Mouse (Mus musculus) testis, postnatal 14 days (tissue): ENCODE data around the gene Zc3h14.

ENCODE experiments used
- DNase-seq: peaks from one replicate; pipeline ENCODE4 v3.0.0; 2021; ENCODE audit warnings: low spot score

Zc3h14 gene

GRCm38 (mm10) chr12:98737801-98738350, 8.9 kb upstream of the Zc3h14 start:
- DNase-seq = peak; percentile 19

DNA sequence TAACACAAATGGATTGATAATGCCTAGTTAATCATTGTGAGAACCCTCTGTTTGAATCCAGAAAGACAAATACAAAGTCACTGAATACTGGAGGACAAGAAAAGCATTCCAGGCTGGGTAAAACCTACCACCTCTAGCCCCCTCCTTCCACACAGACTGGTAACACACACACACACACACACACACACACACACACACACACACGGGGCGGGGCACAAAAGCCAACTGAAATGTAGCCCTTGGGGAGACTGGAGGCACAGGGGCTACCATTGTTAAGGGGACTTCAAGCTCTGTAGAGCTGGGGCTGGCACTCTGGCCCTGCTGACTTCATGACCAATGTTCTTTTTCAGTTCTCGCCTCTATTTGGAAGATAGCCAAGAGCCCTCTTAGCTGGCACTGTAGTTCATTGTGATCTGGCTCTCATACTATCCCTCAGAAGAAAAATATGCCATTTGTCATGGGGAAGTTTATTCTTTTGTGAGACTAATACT, 5.7 kb upstream of the Zc3h14 start:
- DNase-seq = no peak

- DNase-seq = no peak
Observed at GRCm38 (mm10) chr12:98745626-98746025, 1.1 kb upstream of the Zc3h14 start.

GRCm38 (mm10) chr12:98746131-98746530, 633 bp upstream of the Zc3h14 start:
- peak; percentile 51 for DNase-seq

GRCm38 (mm10) chr12:98747380-98747753, 603 bp downstream of the Zc3h14 start:
- peak; percentile 25 for DNase-seq

GRCm38 (mm10) chr12:98757636-98758035, 10.9 kb downstream of the Zc3h14 start:
- no peak for DNase-seq

DNA sequence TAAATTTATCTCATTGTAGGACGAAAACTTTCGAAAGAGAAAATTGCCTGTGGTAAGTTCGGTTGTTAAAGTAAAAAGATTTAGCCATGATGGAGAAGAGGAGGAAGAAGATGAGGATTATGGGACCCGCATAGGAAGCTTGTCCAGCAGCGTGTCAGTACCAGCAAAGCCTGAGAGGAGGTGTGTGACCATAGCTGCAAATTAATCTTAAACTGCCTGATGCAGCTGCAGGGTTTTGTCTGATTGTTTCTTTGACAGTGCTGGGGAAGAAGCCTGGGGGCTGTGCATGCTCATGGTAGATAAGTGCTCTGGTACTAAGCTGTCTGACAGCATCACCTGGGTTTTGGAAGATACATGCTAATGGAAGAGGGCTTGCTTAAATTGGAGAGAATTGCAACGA, 12.9 kb downstream of the Zc3h14 start:
- DNase-seq = no peak

GRCm38 (mm10) chr12:98766241-98766640, 19.5 kb downstream of the Zc3h14 start:
- no peak for DNase-seq

DNA sequence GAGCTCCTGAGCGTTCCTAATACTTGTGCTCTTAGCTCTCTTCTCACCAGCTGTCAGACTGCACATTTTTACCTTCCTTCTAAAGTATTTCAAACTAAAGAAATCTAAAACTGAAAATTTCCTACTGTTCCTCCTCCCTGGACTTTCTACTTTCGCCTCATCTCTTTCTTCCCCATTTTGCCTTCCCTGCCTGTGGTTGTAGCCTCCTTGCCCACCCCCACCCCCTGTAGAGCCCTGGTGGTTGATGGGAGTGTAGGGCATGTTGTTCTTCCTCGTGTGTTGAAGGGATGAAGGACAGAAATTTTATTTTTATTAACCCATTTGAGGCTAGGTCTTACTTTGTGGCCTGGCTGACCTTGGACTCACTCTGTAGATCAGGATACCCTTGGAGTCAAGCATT, 30.7 kb downstream of the Zc3h14 start:
- DNase-seq = no peak

DNA sequence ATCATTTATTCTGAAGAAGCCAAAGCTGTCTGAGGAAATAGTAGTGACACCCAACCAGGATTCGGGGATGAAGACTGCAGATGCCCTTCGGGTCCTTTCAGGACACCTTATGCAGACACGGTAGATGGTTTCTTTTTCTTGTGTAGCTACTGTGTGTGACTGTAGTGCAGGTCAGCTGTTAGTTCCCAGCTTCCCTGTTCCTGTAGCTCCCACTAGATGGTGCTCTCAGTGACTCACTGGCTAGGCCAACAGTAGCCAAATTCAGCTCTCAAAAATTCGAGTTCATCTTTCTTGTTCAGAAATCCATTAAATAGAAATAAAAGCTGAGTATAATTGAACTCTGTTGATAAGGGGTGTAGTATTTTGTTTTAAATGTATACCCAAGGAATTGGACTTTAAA, 32.4 kb downstream of the Zc3h14 start:
- no peak for DNase-seq

DNA sequence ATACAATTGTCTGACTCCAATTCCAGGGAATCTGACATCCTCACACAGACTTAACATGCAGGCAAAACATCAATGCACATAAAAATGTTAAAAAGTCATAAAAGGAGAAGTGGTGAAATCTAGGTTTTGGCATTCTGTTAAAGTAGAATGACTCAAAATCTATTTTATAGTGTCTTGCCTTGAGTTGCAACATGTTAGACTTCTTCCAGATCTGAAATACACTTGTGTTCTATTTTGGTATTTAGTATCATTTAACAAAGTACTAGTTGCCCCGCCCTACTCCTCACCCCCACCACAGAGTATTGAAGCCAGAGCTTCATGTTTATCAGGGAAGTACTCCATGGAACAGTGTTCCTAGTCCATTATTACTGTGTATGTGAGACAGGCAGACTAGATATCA, 37.5 kb downstream of the Zc3h14 start:
- no peak for DNase-seq

GRCm38 (mm10) chr12:98795731-98796318, 49.1 kb downstream of the Zc3h14 start:
- DNase-seq = no peak

DNA sequence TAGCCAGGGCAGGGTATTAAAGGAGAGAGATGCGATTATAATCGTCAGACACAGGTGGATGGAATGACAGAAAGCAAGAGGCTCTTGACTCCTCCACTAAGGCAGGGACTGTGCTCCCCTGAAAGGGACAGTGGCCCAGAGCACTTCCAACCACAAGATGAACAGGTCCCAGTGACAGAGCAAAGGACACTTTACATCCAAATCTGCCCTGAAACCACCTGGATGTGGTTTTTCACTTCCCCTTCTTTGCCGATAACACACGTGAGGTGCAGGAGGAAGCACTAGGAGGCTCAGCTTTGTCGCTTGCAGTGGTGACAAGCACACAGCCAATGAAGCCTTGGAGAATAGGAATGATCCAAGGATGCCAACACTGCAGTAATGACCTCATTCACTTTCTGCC, 53.6 kb downstream of the Zc3h14 start:
- DNase-seq = no peak

- DNase-seq = no peak
Observed at GRCm38 (mm10) chr12:98802245-98802644, 55.5 kb downstream of the Zc3h14 start.

DNA sequence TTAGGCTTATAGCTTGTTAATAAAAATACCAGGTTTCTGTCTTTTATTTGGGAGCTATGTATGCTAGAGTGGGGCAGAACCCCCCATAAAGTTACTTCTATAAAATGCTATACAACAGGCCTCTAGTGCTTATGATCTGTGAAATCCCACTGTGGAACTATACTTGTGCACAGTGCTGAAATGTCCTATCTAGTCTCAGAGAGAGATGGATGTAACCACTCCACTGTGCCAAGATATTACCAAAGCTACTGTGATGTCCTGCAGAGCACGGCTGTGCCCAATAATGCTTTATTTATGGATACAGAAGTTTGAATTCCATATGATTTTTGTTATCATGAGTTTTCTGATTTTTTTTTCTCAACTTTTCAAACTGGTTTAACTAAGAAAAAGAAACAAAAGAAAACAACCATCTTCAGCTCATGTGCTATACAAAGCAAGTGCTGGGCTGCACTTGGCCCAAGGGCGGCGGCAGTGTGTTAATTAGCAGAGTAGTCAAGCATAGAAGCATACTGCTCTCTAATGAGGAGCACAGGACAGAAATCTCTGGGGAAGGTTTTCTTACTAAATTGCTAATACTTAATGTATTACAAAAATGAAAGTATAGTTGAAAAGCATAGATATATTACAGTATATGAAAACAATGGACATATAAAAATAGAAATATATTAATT, 57.4 kb downstream of the Zc3h14 start:
- DNase-seq = no peak

DNA sequence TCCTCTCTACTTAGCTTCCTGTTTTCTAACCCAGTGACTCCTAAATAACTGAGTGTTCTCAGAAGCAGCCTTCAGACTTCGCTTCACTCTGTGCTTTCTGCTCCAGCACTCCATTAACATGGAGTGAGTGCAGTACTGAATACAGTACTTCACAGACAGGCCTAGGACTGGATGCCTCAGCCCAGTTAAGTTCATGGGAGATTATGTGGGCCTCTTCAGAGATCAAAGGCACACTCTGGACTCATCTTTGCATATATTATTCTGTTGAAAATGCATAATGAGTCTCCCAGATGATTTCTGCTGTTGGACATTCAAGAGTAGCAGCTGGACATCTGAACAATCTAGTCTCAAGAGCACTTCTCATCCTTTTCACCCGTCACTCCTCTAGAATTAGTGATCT, 74.0 kb downstream of the Zc3h14 start:
- no peak for DNase-seq

DNA sequence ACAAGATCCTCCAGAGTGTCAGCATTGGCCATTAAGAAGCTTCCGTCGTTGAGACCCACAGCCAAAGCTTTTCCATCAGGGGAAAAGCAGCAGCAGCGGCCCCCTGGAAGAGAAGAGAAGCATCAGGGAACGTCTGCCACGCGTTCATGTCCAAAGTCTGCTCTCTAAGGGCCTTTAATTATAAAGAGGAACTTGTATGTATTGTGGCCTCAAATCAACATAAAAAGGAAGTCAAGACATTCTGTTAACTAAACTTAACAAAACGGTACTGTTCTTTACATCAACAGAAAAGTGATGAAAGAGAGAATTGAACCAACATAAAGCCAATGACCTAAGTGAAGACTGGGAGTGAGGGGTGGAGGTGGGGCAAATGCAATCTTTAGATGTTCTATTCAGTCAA, 84.4 kb downstream of the Zc3h14 start:
- DNase-seq = no peak

GRCm38 (mm10) chr12:98832929-98833598, 86.3 kb downstream of the Zc3h14 start:
- no peak for DNase-seq

GRCm38 (mm10) chr12:98833901-98834300, 87.1 kb downstream of the Zc3h14 start:
- no peak for DNase-seq

- DNase-seq = no peak
Observed at GRCm38 (mm10) chr12:98834879-98835278, 88.1 kb downstream of the Zc3h14 start.

- DNase-seq = no peak
Observed at GRCm38 (mm10) chr12:98835466-98835865, 88.7 kb downstream of the Zc3h14 start.
